Mouse (Mus musculus): Measurements from ENCODE around the gene Inppl1. TPM values are rescaled to one million over a fixed set of nuclear protein-coding genes. Genes with fewer than 3 reads are reported as not detected.

Gene Inppl1
- polyA plus RNA-seq, 1 experiment: 30.4 TPM

DNA sequence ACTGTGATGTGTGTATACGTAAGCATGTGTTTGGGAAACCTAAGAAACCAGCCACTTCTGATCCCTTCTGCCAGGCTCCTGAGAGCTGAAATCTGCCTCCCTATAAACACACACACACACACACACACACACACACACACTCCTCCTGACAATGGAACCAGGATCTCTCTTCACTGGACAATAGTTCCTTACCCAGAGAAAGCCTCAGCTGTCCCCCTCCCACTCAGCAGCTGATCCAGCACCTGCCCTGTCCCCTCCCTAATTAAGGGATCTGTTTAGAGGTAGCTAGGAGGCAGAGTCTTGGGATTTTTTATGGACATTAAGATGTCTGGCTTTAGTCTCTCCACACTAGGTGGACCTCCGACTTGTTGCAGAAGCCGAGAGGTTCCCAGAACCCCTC lies 3.1 kb downstream of the Inppl1 start:
- peaks cover 15% of the 10 kb centered on the region for H3K27me3 ChIP-seq (ENCODE audit: control insufficient read depth, insufficient read depth, low read length)
- 92% methylated on average over 3 of the region's 3 CpGs for WGBS
- H3K4me3 ChIP-seq (ENCODE audit: control insufficient read depth, insufficient read depth, low read length): no peak overlapping the region
- no peaks in the 10 kb centered on the region for H3K36me3 ChIP-seq (ENCODE audit: control insufficient read depth, insufficient read depth, low read length)
- TF ChIP-seq CTCF (IDR thresholded peaks at IDR 0.05; ENCODE audit: borderline replicate concordance, control insufficient read depth, extremely low read depth, insufficient read depth, low read length, poor library complexity): no peak
- TF ChIP-seq POLR2A (IDR thresholded peaks at IDR 0.05; ENCODE audit: control insufficient read depth, extremely low read depth, insufficient read depth, low read length, poor library complexity): no peak
- DNase-seq: no peak
- no peak overlapping the region for H3K27ac ChIP-seq (ENCODE audit: control insufficient read depth, insufficient read depth, low read length)
- H3K4me1 ChIP-seq (replicated peaks; ENCODE audit: control insufficient read depth, insufficient read depth, low read length): peaks cover 12% of the 10 kb centered on the region

DNA sequence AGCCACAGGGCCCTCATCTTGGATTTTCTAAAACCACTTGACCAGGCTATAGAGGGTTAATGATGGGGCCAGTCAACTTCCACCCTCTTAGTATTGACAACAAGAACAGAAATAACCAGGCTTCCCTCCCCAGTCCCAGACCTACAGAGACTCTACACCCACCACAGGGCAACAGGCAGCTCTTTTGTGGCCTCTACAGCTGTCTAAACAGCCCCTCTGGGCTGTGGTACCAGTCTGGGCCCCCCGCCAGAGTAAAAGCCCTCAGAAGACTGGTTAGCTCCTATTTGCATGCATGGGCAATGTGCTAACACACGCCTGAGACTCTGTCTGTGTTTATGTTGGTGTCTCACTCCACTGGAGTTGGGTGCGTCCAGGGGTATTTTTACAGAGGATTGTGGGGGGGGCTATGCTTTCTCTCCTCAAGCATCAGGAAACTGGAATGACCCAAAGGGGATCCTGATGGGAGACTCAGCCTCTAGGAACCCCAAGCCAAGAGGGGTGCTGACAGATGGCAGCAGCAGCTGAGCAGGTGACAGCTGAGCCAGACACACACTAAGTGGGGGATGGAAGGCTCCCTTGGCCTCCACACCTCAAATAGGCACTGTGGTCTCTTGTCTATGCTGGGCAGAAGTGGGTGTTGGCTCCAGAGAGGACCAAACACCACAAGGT lies 4.0 kb downstream of the Inppl1 start:
- no peak for DNase-seq
- Histone ChIP-seq H3K27ac (ENCODE audit: control insufficient read depth, insufficient read depth, low read length) (no peak overlapping the region), H3K27me3 (ENCODE audit: control insufficient read depth, insufficient read depth, low read length) (peaks cover 15% of the 10 kb centered on the region), H3K4me1 (replicated peaks; ENCODE audit: control insufficient read depth, insufficient read depth, low read length) (peaks cover 12% of the 10 kb centered on the region), H3K4me3 (ENCODE audit: control insufficient read depth, insufficient read depth, low read length) (no peak overlapping the region), H3K36me3 (ENCODE audit: control insufficient read depth, insufficient read depth, low read length) (no peaks in the 10 kb centered on the region)
- WGBS: 91% methylated on average over 3 of the region's 3 CpGs
- TF ChIP-seq POLR2A (IDR thresholded peaks at IDR 0.05; ENCODE audit: control insufficient read depth, extremely low read depth, insufficient read depth, low read length, poor library complexity) (no peak), CTCF (IDR thresholded peaks at IDR 0.05; ENCODE audit: borderline replicate concordance, control insufficient read depth, extremely low read depth, insufficient read depth, low read length, poor library complexity) (no peak)

DNA sequence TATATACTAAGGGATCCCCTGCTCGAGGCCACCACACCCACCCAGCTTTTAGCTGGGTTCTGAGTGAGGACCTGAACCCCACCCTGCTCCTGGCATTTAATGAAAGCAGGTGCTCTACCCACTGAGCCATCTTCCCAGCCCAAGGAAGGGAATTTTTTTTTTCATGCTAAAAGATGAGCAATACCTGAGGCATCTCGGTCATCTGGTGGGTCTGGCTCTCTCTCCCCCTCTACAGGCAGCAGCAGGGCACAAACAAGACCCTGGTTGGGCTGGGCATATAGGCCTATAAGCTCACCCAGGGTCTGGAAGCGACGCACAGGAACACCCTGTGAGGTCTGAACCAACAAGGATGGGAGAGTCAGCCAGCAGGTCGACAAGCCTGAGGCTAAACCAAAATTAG lies 4.7 kb downstream of the Inppl1 start:
- H3K27ac ChIP-seq (ENCODE audit: control insufficient read depth, insufficient read depth, low read length): no peak overlapping the region
- peaks cover 15% of the 10 kb centered on the region for H3K27me3 ChIP-seq (ENCODE audit: control insufficient read depth, insufficient read depth, low read length)
- H3K36me3 ChIP-seq (ENCODE audit: control insufficient read depth, insufficient read depth, low read length): no peaks in the 10 kb centered on the region
- H3K4me3 ChIP-seq (ENCODE audit: control insufficient read depth, insufficient read depth, low read length): no peak overlapping the region
- TF ChIP-seq POLR2A (IDR thresholded peaks at IDR 0.05; ENCODE audit: control insufficient read depth, extremely low read depth, insufficient read depth, low read length, poor library complexity) (no peak), CTCF (IDR thresholded peaks at IDR 0.05; ENCODE audit: borderline replicate concordance, control insufficient read depth, extremely low read depth, insufficient read depth, low read length, poor library complexity) (no peak)
- WGBS: 93% methylated on average over 5 of the region's 5 CpGs
- peaks cover 12% of the 10 kb centered on the region for H3K4me1 ChIP-seq (replicated peaks; ENCODE audit: control insufficient read depth, insufficient read depth, low read length)
- DNase-seq: no peak

DNA sequence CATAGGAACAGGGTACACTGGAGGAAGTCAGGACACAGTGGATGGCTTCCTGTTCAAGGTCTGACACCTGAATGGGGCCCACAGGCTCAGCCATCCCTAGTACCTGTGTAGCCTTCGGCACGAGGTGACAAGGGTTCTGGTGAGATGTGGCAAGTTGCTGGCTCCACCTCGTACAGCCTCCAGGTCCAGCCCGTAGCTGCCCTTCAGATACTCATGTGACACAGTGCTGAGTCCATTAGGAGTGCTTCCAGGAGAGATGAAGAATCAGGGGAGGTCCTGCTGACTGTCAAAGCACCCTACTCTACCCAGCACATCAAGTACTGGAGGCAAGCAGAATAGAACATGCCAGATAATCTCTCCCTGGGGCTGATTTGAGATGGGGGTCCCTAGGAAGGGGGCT lies 5.7 kb downstream of the Inppl1 start:
- H3K27me3 ChIP-seq (ENCODE audit: control insufficient read depth, insufficient read depth, low read length): peaks cover 8% of the 10 kb centered on the region
- H3K4me1 ChIP-seq (replicated peaks; ENCODE audit: control insufficient read depth, insufficient read depth, low read length): peaks cover 10% of the 10 kb centered on the region
- 91% methylated on average over 4 of the region's 4 CpGs for WGBS
- no peak overlapping the region for H3K27ac ChIP-seq (ENCODE audit: control insufficient read depth, insufficient read depth, low read length)
- TF ChIP-seq CTCF (IDR thresholded peaks at IDR 0.05; ENCODE audit: borderline replicate concordance, control insufficient read depth, extremely low read depth, insufficient read depth, low read length, poor library complexity) (no peak), POLR2A (IDR thresholded peaks at IDR 0.05; ENCODE audit: control insufficient read depth, extremely low read depth, insufficient read depth, low read length, poor library complexity) (no peak)
- no peaks in the 10 kb centered on the region for H3K36me3 ChIP-seq (ENCODE audit: control insufficient read depth, insufficient read depth, low read length)
- no peak overlapping the region for H3K4me3 ChIP-seq (ENCODE audit: control insufficient read depth, insufficient read depth, low read length)
- no peak for DNase-seq

DNA sequence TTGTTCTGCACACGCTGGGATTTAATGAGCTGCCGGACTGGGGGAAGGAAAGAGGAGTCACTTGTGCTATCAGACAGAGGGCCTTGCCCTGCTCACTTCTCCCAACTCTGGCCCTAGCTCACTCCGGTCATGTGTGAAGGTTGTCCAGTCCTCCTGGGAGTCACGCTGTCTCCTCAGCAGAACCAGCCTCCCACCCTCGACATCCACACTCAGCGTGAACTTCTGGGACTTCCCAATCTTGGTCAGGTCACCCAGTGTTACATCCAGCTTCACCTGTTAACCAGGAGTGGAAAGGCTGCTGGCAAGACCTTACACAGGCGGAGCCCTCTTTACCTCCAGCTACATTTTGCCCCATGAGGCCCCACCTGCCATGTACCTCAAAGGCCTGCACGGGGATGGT lies 6.6 kb downstream of the Inppl1 start:
- Histone ChIP-seq H3K4me1 (replicated peaks; ENCODE audit: control insufficient read depth, insufficient read depth, low read length) (peaks cover 5% of the 10 kb centered on the region), H3K4me3 (ENCODE audit: control insufficient read depth, insufficient read depth, low read length) (no peak overlapping the region), H3K27ac (ENCODE audit: control insufficient read depth, insufficient read depth, low read length) (no peak overlapping the region), H3K36me3 (ENCODE audit: control insufficient read depth, insufficient read depth, low read length) (no peaks in the 10 kb centered on the region), H3K27me3 (ENCODE audit: control insufficient read depth, insufficient read depth, low read length) (peaks cover under 1% of the 10 kb centered on the region; the same call in 1 of the 2 replicates)
- DNase-seq: no peak
- no peak for TF ChIP-seq POLR2A (IDR thresholded peaks at IDR 0.05; ENCODE audit: control insufficient read depth, extremely low read depth, insufficient read depth, low read length, poor library complexity)
- 95% methylated on average over 8 of the region's 8 CpGs for whole genome bisulfite sequencing

DNA sequence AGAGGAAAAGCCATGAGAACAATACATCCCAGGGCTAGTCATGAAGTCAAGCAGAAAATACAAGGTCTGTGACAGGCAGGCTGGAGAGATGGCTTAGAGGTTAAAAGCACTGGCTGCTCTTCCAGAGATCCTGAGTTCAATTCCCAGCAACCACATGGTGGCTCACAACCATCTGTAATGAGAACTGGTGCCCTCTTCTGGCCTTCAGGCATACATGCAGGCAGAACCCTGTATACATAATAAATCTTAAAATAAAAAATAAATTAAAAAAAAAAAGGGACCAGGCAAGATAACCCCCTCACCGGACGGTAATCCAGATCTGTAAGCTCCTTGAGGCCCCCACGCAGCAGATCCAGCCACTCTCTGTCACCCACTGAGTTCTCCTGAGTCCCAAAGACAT lies 7.7 kb downstream of the Inppl1 start:
- WGBS: 98% methylated on average over 3 of the region's 3 CpGs
- Histone ChIP-seq H3K4me1 (replicated peaks; ENCODE audit: control insufficient read depth, insufficient read depth, low read length) (no peaks in the 10 kb centered on the region), H3K36me3 (ENCODE audit: control insufficient read depth, insufficient read depth, low read length) (no peaks in the 10 kb centered on the region), H3K4me3 (ENCODE audit: control insufficient read depth, insufficient read depth, low read length) (no peak overlapping the region), H3K27ac (ENCODE audit: control insufficient read depth, insufficient read depth, low read length) (no peak overlapping the region), H3K27me3 (ENCODE audit: control insufficient read depth, insufficient read depth, low read length) (no peaks in the 10 kb centered on the region)
- TF ChIP-seq POLR2A (IDR thresholded peaks at IDR 0.05; ENCODE audit: control insufficient read depth, extremely low read depth, insufficient read depth, low read length, poor library complexity): no peak
- TF ChIP-seq CTCF (IDR thresholded peaks at IDR 0.05; ENCODE audit: borderline replicate concordance, control insufficient read depth, extremely low read depth, insufficient read depth, low read length, poor library complexity): no peak
- no peak for DNase-seq
